Mouse (Mus musculus): ENCODE measurements around the gene Slc41a3.

The Slc41a3 gene

GRCm38 (mm10) chr6:90600351-90600750, 4.2 kb upstream of the Slc41a3 start:
- DNase-seq: no peak

- DNase-seq: no peak
Observed at GRCm38 (mm10) chr6:90601736-90602135, 2.8 kb upstream of the Slc41a3 start.

GRCm38 (mm10) chr6:90602304-90602703, 2.2 kb upstream of the Slc41a3 start:
- DNase-seq: no peak

GRCm38 (mm10) chr6:90603126-90603525, 1.4 kb upstream of the Slc41a3 start:
- DNase-seq: no peak

- DNase-seq: peak; percentile 41
Observed at GRCm38 (mm10) chr6:90604130-90604529, 395 bp upstream of the Slc41a3 start.

GRCm38 (mm10) chr6:90605298-90605665, 757 bp downstream of the Slc41a3 start:
- no peak for DNase-seq

GRCm38 (mm10) chr6:90606538-90606937, 2.0 kb downstream of the Slc41a3 start:
- DNase-seq: peak; percentile 65

- DNase-seq: peak; percentile 49
Observed at GRCm38 (mm10) chr6:90607196-90607595, 2.7 kb downstream of the Slc41a3 start.

GRCm38 (mm10) chr6:90608186-90608585, 3.7 kb downstream of the Slc41a3 start:
- no peak for DNase-seq

- DNase-seq: no peak
Observed at GRCm38 (mm10) chr6:90610248-90610647, 5.7 kb downstream of the Slc41a3 start.

- no peak for DNase-seq
Observed at GRCm38 (mm10) chr6:90613277-90613676, 8.8 kb downstream of the Slc41a3 start.

GRCm38 (mm10) chr6:90615362-90615761, 10.8 kb downstream of the Slc41a3 start:
- DNase-seq: no peak

- no peak for DNase-seq
Observed at GRCm38 (mm10) chr6:90615991-90616390, 11.5 kb downstream of the Slc41a3 start.

GRCm38 (mm10) chr6:90616481-90616880, 12.0 kb downstream of the Slc41a3 start:
- DNase-seq: no peak

- DNase-seq: no peak
Observed at GRCm38 (mm10) chr6:90618274-90618673, 13.7 kb downstream of the Slc41a3 start.

- DNase-seq: no peak
Observed at GRCm38 (mm10) chr6:90618821-90619636, 14.5 kb downstream of the Slc41a3 start.

- no peak for DNase-seq
Observed at GRCm38 (mm10) chr6:90619936-90620335, 15.4 kb downstream of the Slc41a3 start.

GRCm38 (mm10) chr6:90620791-90621583, 16.5 kb downstream of the Slc41a3 start:
- DNase-seq: no peak

GRCm38 (mm10) chr6:90621584-90621890, 17.0 kb downstream of the Slc41a3 start:
- DNase-seq: no peak

- no peak for DNase-seq
Observed at GRCm38 (mm10) chr6:90622758-90623455, 18.4 kb downstream of the Slc41a3 start.

- DNase-seq: no peak
Observed at GRCm38 (mm10) chr6:90623456-90623836, 18.9 kb downstream of the Slc41a3 start.

- DNase-seq: no peak
Observed at GRCm38 (mm10) chr6:90624184-90624583, 19.7 kb downstream of the Slc41a3 start.

- no peak for DNase-seq
Observed at GRCm38 (mm10) chr6:90624733-90625132, 20.2 kb downstream of the Slc41a3 start.

Measured in cerebellum, adult 11-12 months (tissue).